Mouse (Mus musculus): Measurements from ENCODE around the gene Naxe. TPM values are rescaled to one million over a fixed set of nuclear protein-coding genes. Genes with fewer than 3 reads are reported as not detected.
A peak's percentile ranks its signal among the peaks of the same experiment; 100 is the strongest.

The Naxe gene
- total RNA-seq, 2 experiments from 2014 or later, result 52.5 to 57.1 TPM

DNA sequence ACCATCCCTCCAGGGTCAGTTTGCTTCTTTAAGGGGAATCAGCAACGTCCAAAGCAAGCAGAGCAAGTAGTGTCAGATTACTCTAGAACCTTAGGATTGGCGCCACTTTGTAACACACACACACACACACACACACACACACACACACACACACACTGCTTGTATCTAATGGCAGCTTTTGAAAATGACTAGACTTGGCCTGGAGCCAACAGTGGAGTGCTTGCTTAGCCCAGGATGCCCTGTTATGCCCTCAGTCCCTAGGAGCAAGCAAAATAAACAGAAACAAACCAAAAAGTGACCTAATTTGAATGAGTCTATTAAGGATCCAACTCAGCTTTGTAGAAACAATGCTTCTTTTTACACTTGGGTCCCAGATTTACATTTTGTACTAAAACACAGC is 10.1 kb upstream of the Naxe start:
- DNase-seq, result no peak

DNA sequence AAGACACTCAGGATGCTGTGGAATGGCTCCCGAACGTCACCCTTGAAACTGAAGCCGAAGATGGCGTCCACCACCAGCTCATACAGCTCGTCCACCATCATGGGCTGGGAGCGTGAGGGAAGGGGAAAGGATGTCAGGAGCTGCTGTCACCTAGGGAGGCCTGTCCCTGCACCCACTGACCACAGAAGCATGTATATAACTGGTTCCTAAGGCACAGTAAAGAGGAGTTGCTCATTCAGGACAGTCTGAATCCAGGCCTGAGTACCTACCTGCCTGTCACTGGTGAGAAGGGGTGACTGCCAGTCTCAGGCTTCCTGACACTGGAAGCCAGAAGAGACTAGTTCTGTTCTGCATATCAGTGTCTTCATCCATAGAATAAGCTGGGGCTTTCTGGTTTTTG is 1.3 kb downstream of the Naxe start:
- no peak for DNase-seq

DNA sequence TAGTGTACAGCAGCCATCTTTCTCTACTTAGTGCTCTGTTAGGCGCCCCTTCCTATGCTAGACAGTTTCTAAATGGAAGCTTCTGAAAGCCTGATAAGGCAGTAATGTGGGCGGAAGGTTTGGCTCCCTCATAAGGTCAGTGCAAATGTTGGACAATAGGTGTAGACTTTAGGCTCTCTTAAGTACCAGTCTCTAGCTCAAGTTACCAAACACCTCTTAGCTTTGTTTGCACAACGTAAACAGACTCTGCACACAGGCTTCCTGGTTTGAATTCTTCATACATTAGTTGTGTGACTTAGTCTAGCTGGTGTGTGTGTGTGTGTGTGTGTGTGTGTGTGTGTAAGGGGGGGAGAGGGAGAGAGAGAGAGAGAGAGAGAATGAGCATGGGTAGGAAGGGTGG is 8.8 kb downstream of the Naxe start:
- DNase-seq, result no peak

DNA sequence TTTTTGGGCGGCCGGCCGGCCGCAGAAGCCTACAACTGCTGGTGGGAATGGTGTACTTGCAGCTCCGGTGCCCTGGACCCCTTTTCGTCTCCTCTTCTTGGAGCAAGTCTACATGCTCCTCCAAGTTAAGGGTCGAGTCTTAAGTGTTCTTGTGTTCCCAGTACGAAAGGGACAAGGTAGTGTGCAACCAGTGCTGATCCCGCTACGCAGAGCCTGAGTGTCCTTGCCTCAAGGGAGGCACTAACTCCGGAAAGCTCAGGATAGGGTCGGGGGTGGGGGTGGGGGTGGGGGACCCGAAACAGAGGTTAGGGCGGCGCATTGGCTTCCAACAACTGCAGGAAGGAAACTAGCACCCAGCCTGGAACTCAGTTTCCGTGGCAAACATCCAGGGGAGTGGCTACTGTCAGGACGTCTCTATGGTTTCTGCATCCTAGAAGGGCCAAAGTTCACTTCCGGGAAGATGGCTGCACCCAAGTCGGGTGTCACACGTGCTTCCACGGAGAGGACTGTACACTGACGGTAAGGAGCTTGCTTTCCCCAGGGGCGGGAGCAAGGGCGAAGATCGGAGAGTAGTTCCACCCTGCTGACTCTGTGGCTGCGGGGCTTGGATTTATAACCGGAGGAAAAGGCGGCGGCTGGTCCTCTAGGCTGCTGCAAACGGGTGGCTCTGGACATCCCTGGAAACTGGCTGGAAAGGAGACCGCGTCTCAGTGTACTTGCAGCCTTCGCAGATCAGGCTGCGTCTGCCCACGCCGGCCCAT is 15.5 kb downstream of the Naxe start, which contains the start of gene Gpatch4:
Gpatch4 (plus strand) TSS at position 448 of the 761 bp plus-strand sequence.
- DNase-seq, result peak; percentile 74

DNA sequence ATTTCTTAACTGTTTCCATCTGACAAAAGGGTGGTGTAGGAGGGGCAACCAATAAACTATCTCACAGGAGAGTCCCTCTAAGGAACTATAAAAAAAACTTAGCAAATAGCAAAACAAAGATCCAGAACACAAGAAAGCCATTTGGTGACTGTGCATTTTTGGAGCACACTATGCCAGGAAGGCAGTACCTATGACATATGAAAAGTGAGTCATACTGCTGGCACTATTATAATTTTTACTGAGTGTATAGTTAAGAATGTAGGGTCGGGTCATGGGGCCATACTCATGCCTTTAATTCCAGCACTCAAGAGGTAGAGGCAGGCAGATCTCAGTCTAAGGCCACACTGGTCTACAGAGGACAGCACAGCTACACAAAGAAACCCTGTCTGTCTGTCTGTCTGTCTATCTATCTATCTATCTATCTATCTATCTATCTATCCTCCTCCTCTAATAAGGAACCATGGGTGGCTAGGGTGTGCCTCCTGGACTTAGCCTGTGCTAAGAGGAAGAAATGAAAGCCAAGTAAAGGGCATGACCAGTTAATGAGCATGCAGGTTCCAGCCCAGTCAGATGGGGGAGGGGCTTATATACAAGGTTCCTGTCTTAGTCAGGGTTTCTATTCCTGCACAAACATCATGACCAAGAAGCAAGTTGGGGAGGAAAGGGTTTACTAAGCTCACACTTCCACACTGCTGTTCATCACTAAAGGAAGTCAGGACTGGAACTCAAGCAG is 22.6 kb downstream of the Naxe start:
- DNase-seq, result no peak

DNA sequence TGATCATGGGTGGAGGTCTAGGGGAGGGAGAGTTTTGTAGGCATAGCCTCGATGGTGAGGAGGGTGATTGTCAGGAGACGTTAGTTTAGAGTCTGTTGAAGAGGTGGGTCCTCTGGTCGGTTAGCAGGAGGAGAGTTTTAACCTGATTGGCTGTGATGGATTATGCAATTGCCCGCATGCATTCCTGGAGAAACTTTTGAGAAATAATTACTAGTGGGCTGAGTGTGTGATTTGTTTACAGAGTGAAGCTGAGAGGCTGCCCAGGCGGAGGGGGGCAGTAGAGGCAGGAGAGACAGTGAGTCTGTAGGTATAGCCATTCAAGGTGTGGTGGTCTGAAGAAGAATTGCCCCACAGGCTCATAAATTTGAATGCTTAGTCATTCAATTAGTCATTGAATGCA is 24.8 kb downstream of the Naxe start:
- DNase-seq, result no peak

DNA sequence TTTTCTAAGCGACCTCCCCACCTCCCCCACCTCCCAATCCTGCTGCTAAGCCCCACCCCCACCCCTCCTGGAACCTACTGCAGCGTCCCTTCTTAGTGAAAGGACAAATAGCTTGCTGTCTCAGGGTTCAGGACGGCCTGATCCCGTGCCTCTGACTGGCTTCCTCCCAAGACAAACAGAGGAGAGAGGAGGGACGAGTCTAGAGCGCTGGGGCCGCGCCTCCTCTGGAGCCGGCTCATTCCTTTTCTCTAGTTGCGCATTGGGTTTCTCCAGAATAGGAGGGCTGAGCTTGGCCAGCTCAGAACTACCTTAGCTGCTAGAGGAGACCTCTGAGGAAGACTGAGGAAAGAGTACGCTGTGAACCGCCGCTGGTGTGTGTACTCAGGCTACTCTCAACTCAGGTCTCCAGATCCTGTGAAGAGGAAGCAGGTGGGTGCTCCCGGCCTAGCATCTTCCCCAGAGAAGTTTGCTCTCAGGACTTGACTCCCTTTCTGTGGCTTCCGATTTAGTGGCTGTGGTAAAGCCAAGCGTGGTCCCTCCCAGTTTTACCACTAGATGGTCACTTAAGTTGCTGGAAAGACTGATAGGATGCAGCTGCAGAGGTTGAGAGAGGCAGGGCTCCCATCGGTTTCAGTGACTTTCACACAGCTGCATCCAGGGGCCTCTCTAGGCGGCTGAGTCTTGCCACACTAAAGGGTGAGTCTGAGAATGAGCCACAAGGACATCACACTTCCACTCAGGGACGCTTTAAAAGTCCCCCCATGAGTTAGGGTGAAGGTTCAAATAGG is 27.5 kb downstream of the Naxe start:
- no peak for DNase-seq

DNA sequence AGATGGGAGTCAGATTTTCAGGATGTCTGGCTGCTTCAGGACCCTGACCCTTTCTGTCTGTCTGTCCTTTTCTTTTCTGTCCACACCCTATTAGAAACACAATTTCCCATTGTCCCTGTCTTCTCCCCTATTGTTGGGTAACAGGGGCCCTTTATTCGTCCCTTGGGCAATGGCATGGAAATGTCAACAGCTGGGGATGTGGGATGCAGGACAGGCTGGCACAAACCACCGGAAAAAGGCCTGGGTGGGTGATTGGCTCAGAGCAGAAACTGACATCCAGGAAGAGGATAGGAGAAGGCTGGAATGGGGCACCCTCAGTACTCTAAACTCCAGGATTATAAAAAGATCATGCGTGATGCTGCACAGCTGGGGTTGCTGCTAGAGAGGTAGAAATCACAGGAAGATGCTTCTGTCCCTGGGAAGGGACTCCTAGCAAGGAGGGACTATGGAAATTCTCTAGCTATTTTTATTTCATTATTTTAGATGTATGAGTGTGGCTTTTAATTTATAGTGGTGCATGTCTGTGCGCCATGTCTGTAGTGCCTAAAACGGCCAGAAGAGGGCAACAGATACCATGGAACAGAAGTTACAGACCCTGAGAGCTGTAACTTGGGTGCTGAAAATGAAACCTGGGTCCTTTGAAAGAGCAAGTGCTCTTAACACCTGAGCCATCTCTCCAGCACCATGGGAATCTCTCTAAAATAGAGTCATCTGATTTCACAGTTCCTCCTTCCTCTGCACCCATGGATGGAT is 30.7 kb downstream of the Naxe start, which contains the start of gene Hapln2:
Hapln2 (minus strand) TSS at position 150 of the 753 bp plus-strand sequence.
- no peak for DNase-seq

DNA sequence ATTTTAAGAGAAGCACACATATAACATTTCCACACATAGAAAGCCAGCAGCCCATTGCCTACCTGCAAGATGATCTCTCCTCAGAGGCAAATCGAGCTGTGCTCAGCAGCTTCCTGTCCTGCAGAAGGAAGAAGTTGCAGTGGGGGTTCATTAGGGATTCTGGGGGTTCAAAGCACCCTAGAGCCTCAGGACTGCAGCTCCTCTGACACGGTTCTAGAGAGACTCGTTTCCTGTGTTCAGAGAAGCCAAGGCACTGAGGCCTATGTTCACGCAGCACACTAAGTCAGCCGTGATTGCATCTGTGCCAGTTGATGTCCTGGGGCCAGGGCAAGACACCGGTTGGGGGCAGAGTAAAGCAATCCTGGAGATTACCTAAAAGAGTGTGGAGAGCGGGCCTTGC is 31.5 kb downstream of the Naxe start:
- no peak for DNase-seq

DNA sequence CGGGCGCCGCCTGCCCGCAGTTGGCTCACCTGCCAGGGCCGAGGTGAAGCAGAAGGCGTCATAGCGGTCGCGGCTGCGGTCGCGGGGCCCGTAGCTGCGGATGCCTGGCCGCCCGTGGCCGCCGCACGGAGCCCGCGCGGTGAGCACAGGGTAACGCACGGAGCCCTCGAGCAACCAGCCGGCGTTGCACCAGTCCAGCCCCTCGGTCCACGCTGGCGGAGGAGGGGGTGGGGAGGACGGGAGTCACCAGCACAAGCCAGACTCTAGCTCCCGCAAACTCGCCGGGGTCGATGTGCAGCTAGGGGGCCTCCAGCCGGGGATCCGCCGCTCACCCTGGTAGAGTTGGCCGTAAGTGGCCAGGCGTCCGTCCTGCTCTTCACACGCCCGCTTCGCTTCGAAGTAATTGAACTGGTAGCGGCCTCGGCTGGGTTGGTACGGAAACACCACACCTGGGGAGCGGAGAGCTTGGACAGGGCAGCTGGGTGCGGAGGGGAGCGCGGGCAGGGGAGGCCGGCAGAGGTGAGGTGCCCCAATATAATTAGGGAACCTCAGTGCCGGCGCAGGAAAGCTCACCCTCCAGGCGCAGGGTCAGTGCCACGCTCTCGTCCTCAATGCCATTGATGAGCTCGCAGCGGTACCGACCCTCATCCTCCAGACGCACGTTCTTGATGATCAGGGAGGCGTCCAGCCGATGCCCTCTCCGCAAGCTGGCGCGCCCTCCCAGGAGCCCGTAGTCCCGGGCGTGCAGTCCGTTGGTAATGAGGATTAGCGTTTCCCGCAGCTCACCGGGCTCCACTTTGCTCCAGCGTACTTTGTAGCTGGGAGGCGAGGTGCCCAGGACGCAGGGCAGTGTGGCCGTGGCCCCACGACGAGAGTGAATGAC is 34.9 kb downstream of the Naxe start:
- DNase-seq, result no peak

DNA sequence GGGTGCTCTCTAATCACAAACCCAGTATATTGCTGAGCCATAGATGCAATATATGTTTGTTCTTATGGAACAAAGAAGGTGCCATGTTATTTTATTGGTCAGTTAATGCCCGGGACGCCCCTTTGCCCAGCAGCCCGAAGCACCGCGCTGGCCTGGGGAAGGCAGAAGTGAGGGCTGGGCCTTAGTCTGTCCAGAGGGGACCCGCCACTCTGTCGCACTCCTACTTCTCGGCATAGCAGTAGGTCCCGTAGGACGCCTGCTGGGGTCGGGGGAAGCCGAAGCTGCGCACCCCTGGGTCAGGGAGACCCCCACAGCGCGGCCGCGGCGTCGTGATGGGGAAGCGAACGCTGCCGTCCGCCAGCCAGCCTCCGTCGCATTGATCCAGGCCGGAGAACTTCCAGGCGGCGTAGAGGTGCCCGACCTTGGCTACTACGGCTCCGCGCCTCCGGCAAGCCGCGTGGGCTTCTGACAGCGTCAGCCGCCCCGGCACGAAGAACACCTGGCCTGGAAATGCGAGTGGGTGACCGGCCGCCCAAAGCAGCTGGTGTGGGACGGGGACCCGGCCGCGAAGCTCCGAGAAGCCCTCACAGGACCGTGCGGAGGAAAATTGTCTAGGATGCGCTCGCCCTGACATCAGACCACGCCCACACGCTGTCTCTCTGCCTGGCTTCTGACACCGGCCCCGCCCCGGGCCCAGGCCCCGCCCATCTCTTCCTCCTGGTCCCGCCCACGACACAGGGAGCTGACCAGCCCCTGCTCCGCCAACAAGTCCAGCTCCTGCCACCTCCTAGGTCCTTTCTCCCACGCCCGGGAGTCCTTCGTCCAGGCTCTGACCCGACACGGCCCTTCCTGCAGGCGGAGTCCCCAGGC is 35.7 kb downstream of the Naxe start:
- DNase-seq, result peak; percentile 83

DNA sequence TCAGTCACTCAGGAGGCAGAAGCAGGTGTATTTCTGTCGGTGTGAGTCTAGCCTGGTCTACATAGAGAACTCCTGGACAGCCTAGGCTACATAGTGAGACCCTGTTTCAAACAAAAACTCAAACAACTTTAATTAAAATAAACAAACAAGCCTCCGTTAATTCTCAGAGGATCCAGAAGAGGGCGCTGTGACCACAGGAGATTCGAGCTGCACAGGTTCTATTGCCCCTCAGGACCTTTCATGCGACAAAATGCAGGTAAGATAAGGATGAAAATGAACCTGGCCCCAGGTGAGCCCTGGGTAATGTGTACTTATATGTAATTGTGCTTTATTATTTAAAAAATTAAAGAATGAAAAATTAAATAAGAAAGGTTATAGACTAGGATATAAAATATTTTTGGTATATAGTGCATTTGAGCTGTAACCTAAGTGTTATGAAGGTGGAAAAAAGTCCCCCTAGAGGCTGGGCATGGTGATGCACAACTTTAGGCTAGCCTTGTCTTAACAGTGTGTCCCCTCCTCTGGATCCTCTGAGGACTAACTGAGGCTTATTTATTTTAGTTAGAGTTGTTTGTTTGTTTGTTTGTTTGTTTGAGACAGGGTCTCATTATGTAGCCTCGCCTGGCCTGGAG is 47.5 kb downstream of the Naxe start:
- peak; percentile 22 for DNase-seq

Other genes starting within 250 kb of the Naxe start
- gene Pear1, start 234.2 kb downstream of the Naxe start, total RNA-seq (2021), result 10 to 100 TPM; 19.6 to 19.7 TPM
- under 1 TPM in 1 of 2 experiments, not detected in 1; 0.18 TPM for gene Sh2d2a, start 211.7 kb downstream of the Naxe start, total RNA-seq (2021)
- gene Prcc, start 172.9 kb downstream of the Naxe start, total RNA-seq (2021), result 10 to 100 TPM; 44.2 to 47.7 TPM
- gene Hdgf, start 152.2 kb downstream of the Naxe start, total RNA-seq (2021), result 100 to 1,000 TPM; 192 to 197 TPM
- gene Mrpl24, start 139.0 kb downstream of the Naxe start, total RNA-seq (2021), result 10 to 100 TPM; 47.3 to 55.6 TPM
- 10 to 100 TPM; 10.7 to 15.0 TPM for gene Isg20l2, start 128.2 kb downstream of the Naxe start, total RNA-seq (2021)
- gene Rrnad1, start 127.8 kb downstream of the Naxe start, total RNA-seq (2021), result 1 to 10 TPM; 4.8 to 7.0 TPM
- gene Crabp2, start 109.8 kb downstream of the Naxe start, total RNA-seq (2021), result 1 to 10 TPM in 1 of 2 experiments, under 1 TPM in 1; 0.96 to 1.1 TPM
- gene Nes, start 87.4 kb downstream of the Naxe start, total RNA-seq (2021), result 10 to 100 TPM; 72.4 to 87.7 TPM
- 1 to 10 TPM in 1 of 2 experiments, under 1 TPM in 1; 0.61 to 1.9 TPM for gene Bcan, start 58.3 kb downstream of the Naxe start, total RNA-seq (2021)
- gene Hapln2, start 30.9 kb downstream of the Naxe start, total RNA-seq (2021), result not detected
- 10 to 100 TPM; 12.5 to 14.7 TPM for gene Gpatch4, start 15.4 kb downstream of the Naxe start, total RNA-seq (2021)
- not detected for gene Ttc24, start 19.8 kb upstream of the Naxe start, total RNA-seq (2021)
- 1 to 10 TPM; 5.6 to 8.3 TPM for gene Iqgap3, start 23.5 kb upstream of the Naxe start, total RNA-seq (2021)
- 100 to 1,000 TPM; 148 to 163 TPM for gene Mef2d, start 83.9 kb upstream of the Naxe start, total RNA-seq (2021)
- not detected for gene Rhbg, start 196.2 kb upstream of the Naxe start, total RNA-seq (2021)
- under 1 TPM; 0.47 to 0.72 TPM for gene Gm38392, start 228.7 kb upstream of the Naxe start, total RNA-seq (2021)
- gene Tsacc, start 238.5 kb upstream of the Naxe start, total RNA-seq (2021), result 1 to 10 TPM; 8.7 to 9.5 TPM
- gene Cct3, start 238.6 kb upstream of the Naxe start, total RNA-seq (2021), result 100 to 1,000 TPM; 177 to 190 TPM